Comparison of ENCODE assay signal across 9 mouse cellular contexts in genomic region chr16:30066852-30067301, GRCm38 (mm10). TPM values are rescaled to one million over a fixed set of nuclear protein-coding genes. Genes with fewer than 3 reads are reported as not detected.
DNase-seq lines count a peak whose midpoint lies in the region; ATAC-seq and TF ChIP-seq lines count a peak whose summit lies in the region.
"Had no signal": no experiment of that assay in that cellular context is flagged by ENCODE, and none has a peak within 500 bp of the region (broad histone marks: within the 10 kb centered on the region; RNA-seq: fewer than 3 reads in every experiment).

No protein-coding gene starts in this region.

- peak overlapping the region; percentile 62 for H3K4me3 ChIP-seq in heart, adult 2 months
- peak overlapping the region; percentile 80 for H3K4me3 ChIP-seq in kidney, adult 2 months (ENCODE audit: insufficient read depth, low read depth, low read length)
- H3K4me3 ChIP-seq in limb, embryonic 13.5 days, result peak overlapping the region; percentile 78
- H3K4me3 ChIP-seq in midbrain, embryonic 15.5 days, result peak overlapping the region; percentile 53

- TF ChIP-seq POLR2A in heart, adult 2 months (IDR thresholded peaks at IDR 0.05; ENCODE audit: insufficient read depth, low read depth, low read length), result no peak; the same call in 1 of the 2 replicates
- TF ChIP-seq POLR2A in kidney, adult 2 months (IDR thresholded peaks at IDR 0.05; ENCODE audit: low read depth, low read length), result peak; percentile 52

- no peaks in the 10 kb centered on the region for H3K9me3 ChIP-seq in limb, embryonic 13.5 days
- no peaks in the 10 kb centered on the region for H3K9me3 ChIP-seq in midbrain, embryonic 15.5 days

- TF ChIP-seq CTCF in heart, adult 2 months (IDR thresholded peaks at IDR 0.05), result peak; percentile 82
- peak; percentile 51 for TF ChIP-seq CTCF in kidney, adult 2 months (conservative IDR thresholded peaks at IDR 0.05; ENCODE audit: insufficient read depth, insufficient read length, low read depth, low read length)

- H3K4me2 ChIP-seq in limb, embryonic 13.5 days (replicated peaks), result peak overlapping the region; percentile 89
- H3K4me2 ChIP-seq in midbrain, embryonic 15.5 days, result peak overlapping the region; percentile 99

- peak overlapping the region; percentile 93 for H3K27ac ChIP-seq in heart, adult 2 months
- peak overlapping the region; percentile 96 for H3K27ac ChIP-seq in kidney, adult 2 months (ENCODE audit: insufficient read depth, low read depth, low read length)
- H3K27ac ChIP-seq in limb, embryonic 13.5 days, result peak overlapping the region; percentile 98
- peak overlapping the region; percentile 58; the same call in 1 of the 2 replicates for H3K27ac ChIP-seq in midbrain, embryonic 15.5 days

- intact Hi-C loops in heart, adult 2 months (cut with DNase I), result loop anchor here (1.0 to 10.0 kb wide), 4 partner anchors 58 to 432 kb away; no protein-coding TSS in a partner anchor

- peak; percentile 86 for DNase-seq in layer of hippocampus, adult 11-12 months (ENCODE audit: low spot score)
- DNase-seq in layer of hippocampus, adult 9-10 months (ENCODE audit: low spot score), result no peak
- DNase-seq in embryo, embryonic 9.5 days (ENCODE audit: extremely low spot score), result peak; percentile 89
- DNase-seq in heart, adult 2 months, result peak; percentile 92 to 93
- DNase-seq in kidney, adult 2 months, result peak; percentile 92
- peak; percentile 87 to 90 for DNase-seq in spleen, postnatal 36 days (ENCODE audit: low spot score in 2 of 2)

- peaks cover 6% of the 10 kb centered on the region for H3K4me1 ChIP-seq in heart, adult 2 months (ENCODE audit: control insufficient read depth, insufficient read depth, low read length)
- no peaks in the 10 kb centered on the region; the same call in 1 of the 2 replicates for H3K4me1 ChIP-seq in kidney, adult 2 months (ENCODE audit: control insufficient read depth, insufficient read depth, low read length)
- peaks cover 48% of the 10 kb centered on the region for H3K4me1 ChIP-seq in limb, embryonic 13.5 days
- peaks cover 61% of the 10 kb centered on the region for H3K4me1 ChIP-seq in midbrain, embryonic 15.5 days

- under 1% methylated on average over 44 of the region's 46 CpGs for WGBS in heart, adult 2 months
- under 1% methylated on average over 46 of the region's 46 CpGs for WGBS in kidney, adult 2 months
- under 1% methylated on average over 30 of the region's 46 CpGs for whole genome bisulfite sequencing in limb, embryonic 13.5 days
- WGBS in midbrain, embryonic 15.5 days, result under 1% methylated on average over 43 of the region's 46 CpGs

- ATAC-seq in limb, embryonic 13.5 days (ENCODE audit: low FRiP score, low read depth), result no peak
- ATAC-seq in midbrain, embryonic 15.5 days (replicated peaks), result no peak
- ATAC-seq: Patski had no signal

- TF ChIP-seq EP300 in heart, adult 2 months (IDR thresholded peaks at IDR 0.05; ENCODE audit: insufficient read depth, low read depth, low read length), result peak; percentile 65; the same call in 1 of the 2 replicates

- peaks cover 3% of the 10 kb centered on the region; the same call in 1 of the 2 replicates for H3K36me3 ChIP-seq in heart, adult 2 months (ENCODE audit: control insufficient read depth, insufficient read depth, low read length)
- peaks cover 4% of the 10 kb centered on the region for H3K36me3 ChIP-seq in kidney, adult 2 months (ENCODE audit: control insufficient read depth, insufficient read depth, low read length)
- H3K36me3 ChIP-seq in limb, embryonic 13.5 days, result peaks cover 5% of the 10 kb centered on the region
- H3K36me3 ChIP-seq in midbrain, embryonic 15.5 days (replicated peaks), result no peaks in the 10 kb centered on the region

- H3K27me3 ChIP-seq in heart, adult 2 months (ENCODE audit: control insufficient read depth, insufficient read depth, low read length), result no peaks in the 10 kb centered on the region
- H3K27me3 ChIP-seq in kidney, adult 2 months (replicated peaks; ENCODE audit: control insufficient read depth, insufficient read depth, low read length), result no peaks in the 10 kb centered on the region
- 0 out of 2 replicates have a peak, but pooled peaks cover 5% of the 10 kb centered on the region for H3K27me3 ChIP-seq in limb, embryonic 13.5 days
- H3K27me3 ChIP-seq in midbrain, embryonic 15.5 days (replicated peaks), result peaks cover 25% of the 10 kb centered on the region
- H3K27me3 ChIP-seq: Patski had no signal

- no peaks in the 10 kb centered on the region for H3K79me2 ChIP-seq in heart, adult 2 months (replicated peaks; ENCODE audit: control insufficient read depth, insufficient read depth, low read length)

- H3K9ac ChIP-seq in heart, adult 2 months (ENCODE audit: low read depth, low read length), result peak overlapping the region; percentile 83
- H3K9ac ChIP-seq in limb, embryonic 13.5 days, result peak overlapping the region; percentile 86
- H3K9ac ChIP-seq in midbrain, embryonic 15.5 days, result peak overlapping the region; percentile 44

RNA-seq across cellular contexts. Expression of gene Hes1, which starts 2.7 kb away (rescaled TPM):
- 10 to 100 TPM; 16.2 to 21.4 TPM for total RNA-seq in heart, adult 2 months (2021)
- polyA plus RNA-seq in heart, adult 2 months (2012; rRNA removed), result 27.1 and 44.6 TPM in 2 replicates
- polyA plus RNA-seq in kidney, adult 2 months (2012; rRNA removed), result 54.4 and 78.8 TPM in 2 replicates
- 49.6 and 50.2 TPM in 2 replicates for polyA plus RNA-seq in limb, embryonic 13.5 days (2015; fragmentation: Nextera tagmentation; extraction: Ambion mirVana)
- 11.1 and 12.4 TPM in 2 replicates for polyA plus RNA-seq in midbrain, embryonic 15.5 days (2015; fragmentation: Nextera tagmentation; extraction: Ambion mirVana)
